Mouse (Mus musculus) lung, embryonic 15.5 days (tissue): Measurements from ENCODE around the gene Comt. TPM values are rescaled to one million over a fixed set of nuclear protein-coding genes. Genes with fewer than 3 reads are reported as not detected.

ENCODE experiments used
- ATAC-seq: fragments of 200-750 bp; cut with Nextera tagmentation; 2 replicates; pipeline ENCODE4 v1.8.0; 2017; ENCODE audit warnings: moderate number of reproducible peaks, borderline replicate concordance; ENCODE audit not compliant: low FRiP score, low TSS enrichment; ENCODE audit errors: extremely low read depth
- H3K27ac ChIP-seq: fragments of 300-500 bp; sonication (generic); 2 replicates; pipeline ENCODE4 v1.5.1; 2015; ENCODE audit warnings: moderate library complexity, mild to moderate bottlenecking, inconsistent platforms
- H3K27me3 ChIP-seq: fragments of 300-500 bp; sonication (generic); 2 replicates; pipeline ENCODE4 v1.6.1; 2015; ENCODE audit warnings: inconsistent platforms
- H3K36me3 ChIP-seq: fragments of 300-500 bp; sonication (generic); 2 replicates; pipeline ENCODE4 v1.6.1; 2015; ENCODE audit warnings: inconsistent platforms
- H3K4me1 ChIP-seq: fragments of 300-500 bp; sonication (generic); 2 replicates; pipeline ENCODE4 v1.6.1; 2015; ENCODE audit warnings: inconsistent platforms
- H3K4me2 ChIP-seq: fragments of 300-500 bp; sonication (generic); 2 replicates; pipeline ENCODE4 v1.6.1; 2015; ENCODE audit warnings: inconsistent platforms, mild to moderate bottlenecking, moderate library complexity
- H3K4me3 ChIP-seq: fragments of 300-500 bp; sonication (generic); 2 replicates; pipeline ENCODE4 v1.5.1; 2015; ENCODE audit warnings: mild to moderate bottlenecking, inconsistent platforms
- H3K9ac ChIP-seq: fragments of 300-500 bp; sonication (generic); 2 replicates; pipeline ENCODE4 v1.6.1; 2015; ENCODE audit warnings: inconsistent platforms
- H3K9me3 ChIP-seq: fragments of 300-500 bp; sonication (generic); 2 replicates; pipeline ENCODE4 v1.6.1; 2016; ENCODE audit warnings: inconsistent platforms
- WGBS: fragments of 180-500 bp; shearing (Covaris S2); methylation state at CpG from one replicate; pipeline ENCODE4 v1.1.7; 2015; 5-methylcytosine and 5-hydroxymethylcytosine counted together
- polyA plus RNA-seq: library from polyadenylated mRNA; unstranded; fragments of >200 nt; fragmentation: Nextera tagmentation; extraction: Ambion mirVana; gene quantifications from 2 replicates; pipeline ENCODE4 v1.2.1, GENCODE M21; 2015

Comt gene
- 112 and 122 TPM in 2 replicates for polyA plus RNA-seq

DNA sequence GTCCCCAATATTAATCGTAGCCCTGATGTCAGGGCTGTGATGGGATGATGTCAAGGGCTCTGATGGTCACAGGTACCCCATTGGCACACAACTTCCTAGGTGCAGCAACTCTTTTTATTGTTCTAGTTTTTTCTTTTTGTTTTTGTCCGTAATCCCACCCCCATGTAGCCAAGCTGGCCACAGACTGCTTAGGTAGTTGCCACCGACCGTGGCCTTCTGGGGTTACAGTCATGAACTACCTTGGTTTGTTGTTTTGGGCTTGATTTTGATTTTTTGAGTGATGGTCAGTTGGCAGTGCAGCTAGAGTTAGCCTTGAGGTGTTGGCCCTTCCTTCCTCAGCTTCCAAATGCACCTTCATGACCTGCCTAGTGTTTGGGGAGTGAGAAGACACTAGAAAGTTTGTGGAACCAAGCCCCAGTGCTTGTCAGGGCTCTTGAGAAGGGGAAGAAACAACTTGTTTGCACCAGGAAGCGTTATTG, at the start of gene Comt:
TSS of gene Comt (minus strand) at position 51 of the 479 bp plus-strand sequence.
- no peak for ATAC-seq
- H3K4me3 ChIP-seq, result peak within 1 kb of the TSS; percentile 87
- H3K27ac ChIP-seq, result peak within 1 kb of the TSS; percentile 84
- peaks cover 34% of the 10 kb centered on the region for H3K4me1 ChIP-seq
- WGBS, result 53% methylated on average over 5 of the region's 5 CpGs
- peak within 1 kb of the TSS; percentile 87 for H3K9ac ChIP-seq
- no peaks in the 10 kb centered on the region for H3K27me3 ChIP-seq
- no peaks in the 10 kb centered on the region for H3K9me3 ChIP-seq
- peak within 1 kb of the TSS; percentile 75 for H3K4me2 ChIP-seq
- H3K36me3 ChIP-seq, result 0 out of 2 replicates have a peak, but pooled peaks cover 11% of the 10 kb centered on the region

DNA sequence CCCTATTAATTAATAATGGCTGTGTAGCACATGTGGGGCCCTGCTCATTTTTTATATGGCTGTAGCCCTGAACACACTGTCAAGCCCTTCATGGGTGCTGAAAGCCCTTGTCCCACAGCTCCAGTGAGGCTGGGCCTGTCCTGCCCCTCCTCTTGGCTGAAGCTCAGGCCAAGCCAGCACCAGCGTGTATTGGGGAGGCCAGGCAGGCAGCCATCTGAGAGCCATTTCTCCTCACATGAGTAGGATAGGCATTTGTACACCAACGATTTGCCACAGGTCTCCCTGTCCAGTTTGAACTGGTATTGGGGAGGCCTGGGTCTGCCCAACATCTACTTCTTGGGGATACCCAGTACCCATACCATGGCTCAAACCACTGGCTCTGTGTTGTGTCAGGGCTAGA, 47.4 kb upstream of the Comt start:
- no peak overlapping the region for H3K9ac ChIP-seq
- no peaks in the 10 kb centered on the region for H3K9me3 ChIP-seq
- H3K27ac ChIP-seq, result no peak overlapping the region
- H3K27me3 ChIP-seq, result no peaks in the 10 kb centered on the region
- WGBS, result 58% methylated on average over 2 of the region's 2 CpGs
- H3K4me3 ChIP-seq, result no peak overlapping the region
- peaks cover 5% of the 10 kb centered on the region; the same call in 1 of the 2 replicates for H3K36me3 ChIP-seq
- H3K4me2 ChIP-seq, result no peak overlapping the region
- no peak for ATAC-seq
- H3K4me1 ChIP-seq, result peaks cover 10% of the 10 kb centered on the region

DNA sequence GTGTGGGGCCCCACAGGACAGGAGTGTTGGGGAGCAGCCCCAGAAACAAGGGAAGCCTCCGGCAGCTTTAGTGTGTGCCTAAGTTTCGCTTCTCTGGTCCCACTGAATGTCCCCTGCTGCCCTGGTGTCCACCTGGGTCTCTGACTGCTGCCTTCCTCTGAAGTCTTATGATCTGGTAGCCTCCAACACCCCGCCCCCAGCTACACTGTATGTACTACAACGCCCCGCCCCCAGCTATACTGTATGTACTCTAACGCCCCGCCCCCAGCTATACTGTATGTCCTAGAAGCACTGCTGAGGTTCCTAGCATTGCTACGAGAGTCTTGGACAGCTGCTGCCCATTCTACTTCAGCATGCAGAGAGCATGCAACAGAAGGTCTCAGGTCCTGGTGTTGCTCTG, 46.3 kb upstream of the Comt start:
- H3K4me2 ChIP-seq, result no peak overlapping the region
- no peaks in the 10 kb centered on the region for H3K9me3 ChIP-seq
- peaks cover 10% of the 10 kb centered on the region for H3K4me1 ChIP-seq
- no peaks in the 10 kb centered on the region for H3K27me3 ChIP-seq
- no peak overlapping the region for H3K27ac ChIP-seq
- H3K36me3 ChIP-seq, result peaks cover 5% of the 10 kb centered on the region; the same call in 1 of the 2 replicates
- no peak overlapping the region for H3K4me3 ChIP-seq
- no peak overlapping the region for H3K9ac ChIP-seq
- ATAC-seq, result 0 out of 2 replicates have a peak, but pooled peaks have one; percentile 55
- 62% methylated on average over 8 of the region's 8 CpGs for WGBS

DNA sequence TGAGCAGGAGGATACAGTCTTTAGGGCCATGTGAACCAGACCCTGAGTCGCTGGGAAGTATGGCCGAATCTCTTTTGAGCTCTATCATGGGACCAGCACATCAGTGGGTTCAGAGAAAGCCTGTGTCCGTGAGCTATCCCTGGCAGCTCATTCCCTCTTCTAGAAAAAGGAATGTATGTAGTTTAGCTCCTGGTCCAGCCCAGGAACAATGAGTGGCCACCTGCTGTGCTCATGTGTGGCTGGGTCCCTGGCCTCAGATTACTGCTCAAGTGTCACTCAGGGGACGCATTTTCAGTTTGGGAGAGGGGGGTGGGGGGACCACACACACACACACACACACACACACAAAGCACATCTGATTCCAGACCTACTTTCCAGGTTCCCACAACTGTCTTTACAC, 45.8 kb upstream of the Comt start:
- Histone ChIP-seq H3K4me1 (peaks cover 10% of the 10 kb centered on the region), H3K27ac (no peak overlapping the region), H3K4me3 (no peak overlapping the region), H3K27me3 (no peaks in the 10 kb centered on the region), H3K36me3 (peaks cover 5% of the 10 kb centered on the region; the same call in 1 of the 2 replicates), H3K9me3 (no peaks in the 10 kb centered on the region), H3K4me2 (no peak overlapping the region), H3K9ac (no peak overlapping the region)
- no peak for ATAC-seq
- 72% methylated on average over 4 of the region's 4 CpGs for WGBS

DNA sequence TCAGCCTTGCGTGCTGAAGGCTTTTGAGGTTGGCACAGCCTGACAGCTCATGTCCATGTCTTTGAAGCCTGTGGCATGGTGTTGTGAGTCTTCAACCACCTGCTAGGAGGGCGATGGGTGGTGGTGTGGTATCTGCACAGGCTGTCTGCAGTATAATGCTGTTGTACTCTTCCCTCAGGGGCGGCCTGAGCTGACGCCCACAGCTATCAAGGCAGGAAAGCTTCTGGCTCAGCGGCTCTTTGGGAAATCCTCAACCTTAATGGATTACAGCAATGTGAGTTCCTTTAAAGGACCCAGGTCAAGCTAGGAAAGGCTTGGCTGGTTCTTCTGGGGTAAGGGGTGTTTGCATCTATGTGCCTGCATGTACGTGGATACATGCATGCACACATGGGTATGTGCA, 45.3 kb upstream of the Comt start:
- Histone ChIP-seq H3K4me1 (peaks cover 10% of the 10 kb centered on the region), H3K9me3 (no peaks in the 10 kb centered on the region), H3K27ac (no peak overlapping the region), H3K36me3 (peaks cover 5% of the 10 kb centered on the region; the same call in 1 of the 2 replicates), H3K4me2 (no peak overlapping the region), H3K9ac (no peak overlapping the region), H3K4me3 (no peak overlapping the region), H3K27me3 (no peaks in the 10 kb centered on the region)
- ATAC-seq, result no peak
- WGBS, result 85% methylated on average over 6 of the region's 6 CpGs

DNA sequence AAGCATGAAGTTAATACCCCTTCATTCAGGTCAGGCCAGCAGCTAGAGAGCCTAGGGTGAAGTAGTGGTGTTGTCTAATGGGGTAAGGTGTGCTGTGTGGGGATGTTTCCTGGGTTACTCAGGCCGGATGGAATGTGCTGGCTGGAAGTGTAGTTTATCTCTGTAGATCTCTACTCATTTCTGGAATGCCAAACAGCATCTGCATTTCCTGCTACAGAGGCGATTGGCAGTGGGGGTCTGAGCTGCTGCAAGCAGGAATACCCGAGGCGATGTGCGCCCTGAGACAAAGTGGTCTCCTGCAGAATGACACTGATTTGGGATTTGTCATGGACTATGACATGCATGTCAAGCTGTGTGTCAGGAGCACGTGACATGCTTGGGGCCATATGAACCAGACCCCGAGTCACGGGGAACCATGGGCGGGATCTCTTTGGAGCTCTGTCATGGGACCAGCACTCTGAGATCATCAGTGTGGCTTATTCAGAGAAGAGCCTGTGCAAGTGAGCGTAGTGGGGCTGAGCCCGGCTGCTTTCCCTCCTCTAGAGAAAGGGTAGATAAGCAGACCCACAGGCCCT, 44.8 kb upstream of the Comt start:
- no peak for ATAC-seq
- no peaks in the 10 kb centered on the region for H3K27me3 ChIP-seq
- no peak overlapping the region for H3K9ac ChIP-seq
- peaks cover 10% of the 10 kb centered on the region for H3K4me1 ChIP-seq
- WGBS, result 66% methylated on average over 11 of the region's 11 CpGs
- no peak overlapping the region for H3K4me2 ChIP-seq
- peaks cover 5% of the 10 kb centered on the region; the same call in 1 of the 2 replicates for H3K36me3 ChIP-seq
- no peak overlapping the region for H3K27ac ChIP-seq
- no peak overlapping the region for H3K4me3 ChIP-seq
- no peaks in the 10 kb centered on the region for H3K9me3 ChIP-seq

DNA sequence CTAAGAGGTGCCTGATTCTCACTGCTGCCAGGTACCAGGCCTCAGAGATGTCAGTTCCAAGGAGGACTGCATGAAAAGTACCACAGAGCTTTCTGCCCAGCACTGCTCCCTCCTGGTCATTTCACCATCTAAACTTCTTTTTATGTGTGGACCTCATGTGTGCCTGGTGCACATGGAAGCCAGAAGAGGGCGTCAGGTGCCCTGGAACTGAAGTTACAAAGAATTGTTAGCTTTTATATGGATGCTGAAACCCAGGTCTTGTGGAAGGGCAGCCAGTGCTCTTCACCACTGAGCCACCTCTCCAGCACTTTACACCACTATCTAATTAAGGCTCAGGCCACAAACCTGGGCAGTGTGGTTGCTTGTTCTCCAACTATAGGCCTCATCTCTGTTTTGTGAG, 44.2 kb upstream of the Comt start:
- Histone ChIP-seq H3K9me3 (no peaks in the 10 kb centered on the region), H3K4me2 (no peak overlapping the region), H3K36me3 (peaks cover 5% of the 10 kb centered on the region; the same call in 1 of the 2 replicates), H3K27ac (no peak overlapping the region), H3K27me3 (no peaks in the 10 kb centered on the region), H3K4me3 (no peak overlapping the region), H3K9ac (no peak overlapping the region), H3K4me1 (peaks cover 10% of the 10 kb centered on the region)
- ATAC-seq, result no peak
- 36% methylated on average over 1 of the region's 1 CpGs for WGBS

DNA sequence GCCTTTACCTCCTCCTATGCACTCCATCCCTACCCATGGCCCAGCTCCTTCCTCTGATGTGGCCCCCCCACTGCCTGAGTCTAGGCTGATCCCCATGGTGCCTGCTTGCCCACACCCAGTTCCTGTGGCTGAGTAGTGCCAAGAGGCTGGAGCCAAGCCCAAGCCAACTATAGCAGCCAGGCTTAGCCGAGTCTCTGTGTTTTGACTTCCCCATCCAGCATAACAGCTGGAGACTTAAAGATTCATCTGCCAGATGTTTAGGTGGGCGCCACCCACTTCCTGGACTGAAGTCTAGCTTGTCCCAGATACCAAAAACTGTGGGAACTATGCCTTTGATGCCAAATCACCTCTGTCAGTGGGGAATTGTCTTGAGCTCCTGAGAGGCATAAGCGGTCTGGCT, 37.6 kb upstream of the Comt start:
- ATAC-seq, result no peak
- peaks cover 20% of the 10 kb centered on the region for H3K4me1 ChIP-seq
- H3K9me3 ChIP-seq, result no peaks in the 10 kb centered on the region
- H3K9ac ChIP-seq, result no peak overlapping the region
- H3K4me2 ChIP-seq, result no peak overlapping the region
- no peak overlapping the region for H3K4me3 ChIP-seq
- peaks cover 2% of the 10 kb centered on the region; the same call in 1 of the 2 replicates for H3K36me3 ChIP-seq
- 49% methylated on average over 3 of the region's 3 CpGs for WGBS
- H3K27me3 ChIP-seq, result no peaks in the 10 kb centered on the region
- no peak overlapping the region for H3K27ac ChIP-seq

DNA sequence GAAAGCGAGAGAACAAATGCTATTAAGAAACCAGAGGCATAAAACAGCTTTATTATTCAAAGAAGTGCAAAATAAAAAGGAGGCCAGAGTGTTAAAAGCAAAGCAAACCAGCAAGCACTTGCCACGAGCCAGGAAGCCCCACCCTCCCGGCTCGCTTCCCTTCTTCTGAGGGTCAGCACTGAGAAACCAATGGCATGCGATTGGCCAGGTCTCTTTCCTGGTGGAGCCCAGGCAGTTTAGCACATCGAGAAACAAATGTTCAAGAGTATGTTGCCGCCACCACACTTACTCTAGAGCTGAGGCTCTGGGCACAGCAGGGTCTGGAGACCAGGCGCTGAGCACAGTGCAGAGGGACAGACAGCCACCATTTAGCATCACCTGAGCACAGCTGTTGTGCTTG, 35.9 kb upstream of the Comt start:
- no peak overlapping the region for H3K4me3 ChIP-seq
- 38% methylated on average over 8 of the region's 8 CpGs for WGBS
- no peak overlapping the region for H3K4me2 ChIP-seq

DNA sequence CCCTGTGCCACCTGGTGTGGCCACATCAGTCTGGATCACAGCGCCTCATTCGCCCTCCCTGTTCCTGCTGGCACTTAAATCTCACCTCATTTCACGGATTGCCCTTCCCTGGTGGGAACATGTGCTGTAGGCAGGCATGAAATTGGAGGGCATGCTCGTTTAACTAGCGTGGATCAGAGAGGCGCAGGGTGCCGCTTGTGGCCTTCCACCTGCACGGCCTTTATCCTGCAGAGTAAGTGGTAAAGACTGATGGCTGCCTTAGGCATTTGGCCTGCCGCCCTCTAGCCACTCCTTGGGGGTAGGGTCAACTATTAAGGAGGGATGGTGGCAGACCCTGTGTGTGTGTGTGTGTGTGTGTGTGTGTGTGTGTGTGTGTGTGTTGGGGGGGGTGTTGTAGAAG, 35.4 kb upstream of the Comt start:
- Histone ChIP-seq H3K27me3 (no peaks in the 10 kb centered on the region), H3K4me2 (no peak overlapping the region), H3K36me3 (no peaks in the 10 kb centered on the region), H3K4me3 (no peak overlapping the region), H3K9me3 (no peaks in the 10 kb centered on the region), H3K27ac (no peak overlapping the region), H3K4me1 (peaks cover 26% of the 10 kb centered on the region), H3K9ac (no peak overlapping the region)
- no peak for ATAC-seq
- WGBS, result 79% methylated on average over 9 of the region's 9 CpGs

More for the DNA sequence above, 35.9 kb upstream of the Comt start:
- Histone ChIP-seq H3K9me3 (no peaks in the 10 kb centered on the region), H3K27me3 (no peaks in the 10 kb centered on the region), H3K9ac (no peak overlapping the region), H3K36me3 (no peaks in the 10 kb centered on the region), H3K4me1 (peaks cover 26% of the 10 kb centered on the region), H3K27ac (no peak overlapping the region)
- ATAC-seq, result no peak

DNA sequence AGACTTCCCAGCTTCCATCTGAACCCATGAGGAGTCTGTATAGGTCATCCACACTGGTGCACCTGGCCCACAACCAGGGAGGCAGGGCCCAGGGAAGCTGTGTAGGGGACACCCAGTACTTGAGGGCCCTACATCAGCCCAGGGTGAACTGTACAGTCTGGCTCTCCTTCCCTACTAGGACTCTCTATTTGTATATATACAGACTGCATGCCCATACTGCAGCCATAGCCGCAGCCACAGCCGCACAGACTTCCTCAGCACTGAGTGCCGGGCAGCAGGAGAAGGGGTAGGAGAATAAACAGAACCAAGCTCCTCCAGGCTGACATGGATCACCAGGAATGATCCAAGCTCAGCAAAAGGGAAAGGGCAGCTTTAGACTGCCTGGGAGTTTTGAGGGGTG, 34.2 kb upstream of the Comt start:
- no peak overlapping the region for H3K27ac ChIP-seq
- no peaks in the 10 kb centered on the region for H3K9me3 ChIP-seq
- H3K27me3 ChIP-seq, result no peaks in the 10 kb centered on the region
- H3K9ac ChIP-seq, result no peak overlapping the region
- peaks cover 26% of the 10 kb centered on the region for H3K4me1 ChIP-seq
- WGBS, result 79% methylated on average over 3 of the region's 3 CpGs
- H3K4me3 ChIP-seq, result no peak overlapping the region
- no peak for ATAC-seq
- H3K4me2 ChIP-seq, result no peak overlapping the region
- no peaks in the 10 kb centered on the region for H3K36me3 ChIP-seq

DNA sequence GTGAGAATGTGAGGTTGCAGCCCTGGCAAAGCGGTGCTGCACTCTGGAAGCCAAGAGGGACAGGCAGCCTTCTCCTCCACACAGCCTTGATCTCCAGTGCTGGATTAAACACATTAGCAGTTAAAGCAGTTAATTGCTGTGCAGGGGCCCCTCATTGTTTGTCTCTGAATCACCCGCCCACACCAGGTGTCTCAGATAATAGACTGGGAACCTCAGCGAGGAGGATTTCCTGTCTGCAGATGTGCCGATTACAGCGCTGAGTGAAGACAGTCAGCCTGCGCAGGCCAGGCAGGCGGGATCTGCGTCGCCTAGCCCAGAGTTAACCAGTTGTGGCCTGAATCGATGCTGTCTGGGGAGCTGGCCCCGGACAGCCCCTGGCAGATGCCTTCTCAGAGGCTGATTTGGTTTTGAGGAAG, 33.3 kb upstream of the Comt start:
- H3K4me3 ChIP-seq, result no peak overlapping the region
- no peak overlapping the region for H3K9ac ChIP-seq
- peaks cover 26% of the 10 kb centered on the region for H3K4me1 ChIP-seq
- WGBS, result 10% methylated on average over 11 of the region's 11 CpGs
- H3K27me3 ChIP-seq, result no peaks in the 10 kb centered on the region
- peak overlapping the region; percentile 66 for H3K27ac ChIP-seq
- H3K36me3 ChIP-seq, result no peaks in the 10 kb centered on the region
- ATAC-seq, result peak; percentile 71; the same call in 1 of the 2 replicates
- peak overlapping the region; percentile 24 for H3K4me2 ChIP-seq
- H3K9me3 ChIP-seq, result no peaks in the 10 kb centered on the region
